Mouse (Mus musculus): ENCODE data around the gene Pkp4. TPM values are rescaled to one million over a fixed set of nuclear protein-coding genes. Genes with fewer than 3 reads are reported as not detected.

Gene Pkp4
- polyA plus RNA-seq, 1 experiment from 2014 or later, result 28.3 TPM

DNA sequence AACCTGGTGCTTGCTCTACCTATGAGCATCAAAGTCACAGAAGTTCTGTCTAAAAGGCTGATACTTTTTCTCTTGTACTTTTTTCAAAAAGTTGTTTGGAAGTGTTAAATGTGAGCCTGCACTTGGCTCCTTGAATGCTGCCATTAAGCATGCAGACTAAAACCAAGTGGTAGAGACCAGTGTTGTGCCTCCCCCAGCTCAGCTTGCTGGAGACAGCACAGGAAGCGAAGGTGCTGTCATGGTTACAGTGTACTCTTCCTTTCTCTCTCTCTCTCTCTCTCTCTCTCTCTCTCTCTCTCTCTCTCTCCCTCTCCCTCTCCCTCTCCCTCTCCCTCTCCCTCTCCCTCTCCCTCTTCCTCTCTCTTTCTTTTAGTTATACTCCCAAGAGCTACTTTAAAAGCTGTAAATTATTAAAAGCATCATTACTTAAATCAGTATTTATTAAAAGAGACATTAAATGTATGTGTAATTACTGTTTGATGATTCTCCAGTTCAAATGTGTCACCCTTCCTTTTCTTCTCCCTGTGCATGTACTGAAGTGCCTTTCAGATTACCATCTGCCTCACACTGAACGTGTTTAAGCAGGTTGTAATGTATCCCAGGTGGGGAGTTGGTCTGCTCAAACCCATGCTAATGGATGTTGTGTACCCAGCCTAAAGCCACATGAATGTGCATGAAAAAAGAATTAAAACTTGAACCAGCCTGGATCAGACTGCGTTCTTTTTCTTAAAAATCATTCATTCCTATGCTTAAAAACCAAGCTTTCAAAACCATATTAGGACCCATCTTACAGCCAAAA is 43.2 kb downstream of the Pkp4 start:
- Histone ChIP-seq H3K9ac (no peak overlapping the region), H3K36me3 (no peaks in the 10 kb centered on the region), H3K9me3 (no peaks in the 10 kb centered on the region), H3K4me2 (no peak overlapping the region), H3K4me1 (peaks cover 29% of the 10 kb centered on the region), H3K27me3 (no peaks in the 10 kb centered on the region), H3K27ac (no peak overlapping the region; the same call in 1 of the 2 replicates), H3K4me3 (no peak overlapping the region)
- 29% methylated on average over 3 of the region's 3 CpGs for WGBS
- ATAC-seq (ENCODE audit: insufficient number of reproducible peaks, insufficient read depth, low FRiP score, low TSS enrichment, low read depth), result 0 out of 2 replicates have a peak, but pooled peaks have one; percentile 58

DNA sequence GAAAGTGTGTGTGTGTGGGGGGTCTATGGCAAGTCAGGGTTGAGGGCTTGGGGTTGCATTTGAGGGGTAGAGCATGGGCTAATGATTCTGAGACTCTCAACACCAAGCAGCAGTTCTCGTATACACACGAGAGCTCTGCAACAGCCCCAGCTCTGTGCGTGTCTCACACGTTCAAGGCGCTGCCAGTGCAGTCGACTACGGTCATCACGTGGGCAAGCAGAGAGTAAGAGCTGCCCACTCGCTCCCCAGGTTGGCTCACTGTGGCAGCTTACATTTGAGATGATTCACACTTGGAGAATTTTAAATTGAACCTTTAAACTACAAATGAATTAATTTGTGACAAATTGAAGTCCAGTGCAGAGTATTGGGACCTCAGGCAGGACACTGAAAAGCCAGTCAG is 44.4 kb downstream of the Pkp4 start:
- H3K9me3 ChIP-seq, result no peaks in the 10 kb centered on the region
- 84% methylated on average over 9 of the region's 9 CpGs for WGBS
- no peak overlapping the region for H3K4me2 ChIP-seq
- no peak for ATAC-seq (ENCODE audit: insufficient number of reproducible peaks, insufficient read depth, low FRiP score, low TSS enrichment, low read depth)
- H3K27ac ChIP-seq, result 0 out of 2 replicates have a peak overlapping the region, but pooled peaks have one; percentile 68
- H3K9ac ChIP-seq, result no peak overlapping the region
- H3K27me3 ChIP-seq, result no peaks in the 10 kb centered on the region
- H3K4me1 ChIP-seq, result peaks cover 29% of the 10 kb centered on the region
- H3K4me3 ChIP-seq, result no peak overlapping the region
- H3K36me3 ChIP-seq, result no peaks in the 10 kb centered on the region

DNA sequence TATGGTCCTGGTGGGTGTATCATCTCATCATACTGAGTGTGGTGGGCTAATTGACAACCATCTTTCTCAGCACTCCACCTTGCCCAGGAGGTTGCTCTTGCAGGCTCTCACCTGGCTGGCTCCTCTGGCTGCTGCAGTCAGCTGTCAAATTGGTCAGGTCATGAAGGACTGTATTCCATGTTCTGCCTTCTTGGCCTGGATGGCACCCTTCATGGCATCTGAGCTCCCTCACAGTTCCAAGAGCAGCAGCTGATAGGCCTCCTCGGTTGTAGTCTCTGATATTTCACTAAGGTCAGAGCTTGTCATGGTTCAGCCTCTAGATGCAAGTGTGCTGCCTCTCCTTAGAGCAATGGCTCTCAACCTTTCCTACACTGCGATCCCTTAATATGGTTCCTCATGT is 45.5 kb downstream of the Pkp4 start:
- H3K4me1 ChIP-seq, result peaks cover 29% of the 10 kb centered on the region
- no peaks in the 10 kb centered on the region for H3K27me3 ChIP-seq
- no peak overlapping the region for H3K9ac ChIP-seq
- ATAC-seq (ENCODE audit: insufficient number of reproducible peaks, insufficient read depth, low FRiP score, low TSS enrichment, low read depth), result no peak
- H3K9me3 ChIP-seq, result no peaks in the 10 kb centered on the region
- WGBS, result 92% methylated on average over 2 of the region's 2 CpGs
- H3K4me2 ChIP-seq, result no peak overlapping the region
- H3K36me3 ChIP-seq, result no peaks in the 10 kb centered on the region
- no peak overlapping the region for H3K4me3 ChIP-seq
- no peak overlapping the region for H3K27ac ChIP-seq

GRCm38 (mm10) chr2:59207240-59207639 is 46.6 kb downstream of the Pkp4 start:
- Histone ChIP-seq H3K27ac (no peak overlapping the region), H3K4me2 (no peak overlapping the region), H3K4me1 (peaks cover 29% of the 10 kb centered on the region), H3K4me3 (no peak overlapping the region), H3K27me3 (no peaks in the 10 kb centered on the region), H3K9ac (no peak overlapping the region), H3K9me3 (no peaks in the 10 kb centered on the region), H3K36me3 (no peaks in the 10 kb centered on the region)
- no peak for ATAC-seq (ENCODE audit: insufficient number of reproducible peaks, insufficient read depth, low FRiP score, low TSS enrichment, low read depth)
- 58% methylated on average over 4 of the region's 4 CpGs for WGBS

- no peak overlapping the region for H3K4me2 ChIP-seq
- 71% methylated on average over 5 of the region's 5 CpGs for WGBS
- peaks cover 29% of the 10 kb centered on the region for H3K4me1 ChIP-seq
- no peaks in the 10 kb centered on the region for H3K9me3 ChIP-seq
- ATAC-seq (ENCODE audit: insufficient number of reproducible peaks, insufficient read depth, low FRiP score, low TSS enrichment, low read depth), result no peak
- H3K36me3 ChIP-seq, result no peaks in the 10 kb centered on the region
- H3K27ac ChIP-seq, result no peak overlapping the region
- no peak overlapping the region for H3K9ac ChIP-seq
- H3K4me3 ChIP-seq, result no peak overlapping the region
- H3K27me3 ChIP-seq, result no peaks in the 10 kb centered on the region
Measured at GRCm38 (mm10) chr2:59207725-59208124, 47.1 kb downstream of the Pkp4 start.

- Histone ChIP-seq H3K27ac (no peak overlapping the region), H3K4me2 (no peak overlapping the region), H3K36me3 (no peaks in the 10 kb centered on the region), H3K27me3 (no peaks in the 10 kb centered on the region), H3K4me1 (peaks cover 25% of the 10 kb centered on the region), H3K9me3 (no peaks in the 10 kb centered on the region), H3K9ac (no peak overlapping the region), H3K4me3 (no peak overlapping the region)
- ATAC-seq (ENCODE audit: insufficient number of reproducible peaks, insufficient read depth, low FRiP score, low TSS enrichment, low read depth), result no peak
- 79% methylated on average over 9 of the region's 9 CpGs for WGBS
Measured at GRCm38 (mm10) chr2:59208276-59208675, 47.6 kb downstream of the Pkp4 start.

DNA sequence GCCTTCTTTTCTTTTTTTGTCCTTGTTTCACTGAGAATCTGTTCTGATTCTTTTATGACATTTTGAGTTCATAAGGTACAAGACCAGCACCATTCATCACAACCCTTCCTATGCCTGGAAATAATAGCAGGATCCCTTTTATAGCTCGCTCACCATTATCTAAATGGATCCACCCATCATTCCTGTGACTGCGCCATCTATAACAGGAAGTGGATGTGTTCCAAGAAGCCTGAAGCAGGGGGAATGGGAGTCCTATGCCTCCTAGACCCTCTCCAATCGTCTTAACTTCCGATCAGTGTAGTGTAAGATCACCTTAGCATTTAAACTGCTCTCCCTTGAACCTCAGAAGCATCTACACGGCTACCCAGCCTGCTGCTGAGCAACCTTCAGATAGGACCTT is 50.4 kb downstream of the Pkp4 start:
- no peaks in the 10 kb centered on the region for H3K36me3 ChIP-seq
- H3K9me3 ChIP-seq, result no peaks in the 10 kb centered on the region
- ATAC-seq (ENCODE audit: insufficient number of reproducible peaks, insufficient read depth, low FRiP score, low TSS enrichment, low read depth), result no peak
- H3K9ac ChIP-seq, result no peak overlapping the region
- 96% methylated on average over 5 of the region's 5 CpGs for WGBS
- H3K27ac ChIP-seq, result no peak overlapping the region
- H3K4me2 ChIP-seq, result no peak overlapping the region
- H3K4me1 ChIP-seq, result peaks cover 7% of the 10 kb centered on the region; the same call in 1 of the 2 replicates
- no peak overlapping the region for H3K4me3 ChIP-seq
- H3K27me3 ChIP-seq, result no peaks in the 10 kb centered on the region

- 93% methylated on average over 4 of the region's 4 CpGs for WGBS
- no peak overlapping the region for H3K4me3 ChIP-seq
- no peaks in the 10 kb centered on the region for H3K9me3 ChIP-seq
- H3K36me3 ChIP-seq, result no peaks in the 10 kb centered on the region
- ATAC-seq (ENCODE audit: insufficient number of reproducible peaks, insufficient read depth, low FRiP score, low TSS enrichment, low read depth), result no peak
- H3K27ac ChIP-seq, result no peak overlapping the region
- H3K4me2 ChIP-seq, result no peak overlapping the region
- H3K27me3 ChIP-seq, result no peaks in the 10 kb centered on the region
- H3K4me1 ChIP-seq, result peaks cover 4% of the 10 kb centered on the region; the same call in 1 of the 2 replicates
- no peak overlapping the region for H3K9ac ChIP-seq
Measured at GRCm38 (mm10) chr2:59212430-59212829, 51.8 kb downstream of the Pkp4 start.

DNA sequence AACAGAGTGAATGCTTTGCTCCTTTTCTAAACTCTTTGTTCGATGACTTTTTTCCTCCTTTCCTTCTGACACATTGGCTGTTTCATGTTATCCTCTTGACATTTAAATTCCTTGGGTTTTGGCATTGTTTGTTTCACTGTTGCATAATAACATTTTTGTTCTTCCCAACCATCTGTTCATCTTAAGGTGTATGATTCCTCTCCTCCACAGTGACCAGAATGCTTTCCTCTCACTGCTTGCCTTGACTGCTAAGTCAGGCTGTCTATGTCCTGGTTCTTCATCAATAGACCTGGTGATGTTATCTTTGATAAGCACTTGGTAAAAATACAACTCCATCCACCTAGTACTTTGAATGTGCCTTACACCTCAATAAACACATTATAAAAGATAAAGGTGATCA is 52.2 kb downstream of the Pkp4 start:
- no peak overlapping the region for H3K9ac ChIP-seq
- no peaks in the 10 kb centered on the region for H3K36me3 ChIP-seq
- no peaks in the 10 kb centered on the region for H3K9me3 ChIP-seq
- H3K4me2 ChIP-seq, result no peak overlapping the region
- 90% methylated on average over 1 of the region's 1 CpGs for WGBS
- H3K27me3 ChIP-seq, result no peaks in the 10 kb centered on the region
- ATAC-seq (ENCODE audit: insufficient number of reproducible peaks, insufficient read depth, low FRiP score, low TSS enrichment, low read depth), result no peak
- H3K27ac ChIP-seq, result no peak overlapping the region
- no peak overlapping the region for H3K4me3 ChIP-seq
- H3K4me1 ChIP-seq, result no peaks in the 10 kb centered on the region

DNA sequence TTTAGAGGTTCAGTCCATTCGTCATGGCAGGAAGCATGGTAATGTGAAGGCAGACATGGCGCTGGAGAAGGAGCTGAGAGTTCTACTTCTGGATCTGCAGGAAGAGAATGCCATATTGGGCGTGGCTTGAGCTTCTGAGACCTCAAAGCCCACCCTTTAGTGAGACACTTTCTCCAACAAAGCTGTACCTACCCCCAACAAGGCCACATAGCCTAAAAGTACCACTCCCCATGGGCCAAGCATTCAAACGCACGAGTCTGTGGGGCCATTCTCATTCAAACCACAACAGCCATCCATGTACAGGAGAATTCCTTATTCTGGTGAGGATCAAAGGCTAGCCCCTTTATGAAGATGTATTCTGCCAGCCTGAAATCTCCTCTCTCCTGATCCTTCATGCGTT is 57.3 kb downstream of the Pkp4 start:
- no peak overlapping the region for H3K4me3 ChIP-seq
- no peaks in the 10 kb centered on the region for H3K36me3 ChIP-seq
- peaks cover 9% of the 10 kb centered on the region for H3K4me1 ChIP-seq
- no peak overlapping the region for H3K27ac ChIP-seq
- H3K27me3 ChIP-seq, result no peaks in the 10 kb centered on the region
- no peaks in the 10 kb centered on the region for H3K9me3 ChIP-seq
- 89% methylated on average over 6 of the region's 6 CpGs for WGBS
- no peak overlapping the region for H3K9ac ChIP-seq
- no peak overlapping the region for H3K4me2 ChIP-seq
- ATAC-seq (ENCODE audit: insufficient number of reproducible peaks, insufficient read depth, low FRiP score, low TSS enrichment, low read depth), result no peak

DNA sequence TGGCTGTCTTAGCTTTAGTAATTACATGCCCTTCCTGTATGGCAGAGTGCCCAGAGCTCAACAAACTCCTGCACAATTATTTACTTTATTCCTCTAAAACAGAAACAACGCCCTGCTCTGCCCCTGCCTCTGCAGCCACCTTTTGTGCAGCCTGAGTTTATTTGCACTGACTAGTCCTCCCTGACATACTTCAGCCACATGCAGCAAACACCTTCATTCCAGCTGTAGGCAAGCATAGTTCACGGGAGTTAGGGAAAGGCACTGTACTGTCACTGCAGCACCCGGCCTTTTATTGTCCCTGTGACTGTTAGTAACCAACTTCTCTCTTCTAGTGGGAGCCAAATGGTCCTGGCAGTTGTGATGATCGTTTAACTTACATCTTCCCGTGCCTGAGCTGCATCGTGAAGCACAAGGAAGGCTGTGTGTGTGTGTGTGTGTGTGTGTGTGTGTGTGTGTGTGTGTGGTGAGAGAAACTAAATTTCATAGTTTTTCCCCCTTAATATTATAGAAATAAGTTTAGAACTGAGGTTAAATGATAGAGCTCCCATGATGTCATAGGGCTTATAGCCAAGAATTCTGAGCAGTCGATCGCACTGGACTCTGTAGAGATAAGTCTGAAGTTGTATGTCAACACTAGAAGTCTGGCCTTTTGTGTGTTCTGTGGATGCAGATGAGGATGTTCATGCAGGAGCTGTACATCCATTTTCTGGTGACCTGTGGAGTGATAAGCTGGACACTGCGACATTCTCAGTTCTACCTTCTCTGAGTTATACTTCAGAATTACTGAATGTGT is 59.5 kb downstream of the Pkp4 start:
- no peak for ATAC-seq (ENCODE audit: insufficient number of reproducible peaks, insufficient read depth, low FRiP score, low TSS enrichment, low read depth)
- Histone ChIP-seq H3K27ac (no peak overlapping the region), H3K36me3 (no peaks in the 10 kb centered on the region), H3K4me2 (no peak overlapping the region), H3K4me3 (no peak overlapping the region), H3K4me1 (peaks cover 9% of the 10 kb centered on the region), H3K9ac (no peak overlapping the region), H3K9me3 (no peaks in the 10 kb centered on the region), H3K27me3 (no peaks in the 10 kb centered on the region)
- 74% methylated on average over 9 of the region's 9 CpGs for WGBS

- no peak overlapping the region for H3K9ac ChIP-seq
- H3K9me3 ChIP-seq, result no peaks in the 10 kb centered on the region
- H3K36me3 ChIP-seq, result no peaks in the 10 kb centered on the region; the same call in 1 of the 2 replicates
- H3K4me3 ChIP-seq, result no peak overlapping the region
- no peaks in the 10 kb centered on the region for H3K4me1 ChIP-seq
- H3K4me2 ChIP-seq, result no peak overlapping the region
- ATAC-seq (ENCODE audit: insufficient number of reproducible peaks, insufficient read depth, low FRiP score, low TSS enrichment, low read depth), result no peak
- H3K27me3 ChIP-seq, result no peaks in the 10 kb centered on the region
- no peak overlapping the region for H3K27ac ChIP-seq
- WGBS, result 89% methylated on average over 4 of the region's 4 CpGs
Measured at GRCm38 (mm10) chr2:59226383-59226782, 65.7 kb downstream of the Pkp4 start.

Measured in embryonic facial prominence, embryonic 13.5 days (tissue).